Mouse (Mus musculus) liver, adult (tissue): ENCODE data around the gene Eml6.
A peak's percentile ranks its signal among the peaks of the same experiment; 100 is the strongest.

Experiments used
- GATA4 ChIP-seq: IDR thresholded peaks from 2 replicates; pipeline ENCODE4 v1.6.1; 2014; ENCODE audit warnings: mild to moderate bottlenecking, low read length; ENCODE audit not compliant: insufficient replicate concordance

Eml6 gene

GRCm38 (mm10) chr11:30025835-30026472 is at the start of gene Eml6:
Gene Eml6 (minus strand): TSS chr11:30026033.
- TF ChIP-seq GATA4: peak; percentile 11; the same call in 1 of the 2 replicates

GRCm38 (mm10) chr11:30057299-30057698 is 31.5 kb upstream of the Eml6 start:
- TF ChIP-seq GATA4: no peak

GRCm38 (mm10) chr11:30025144-30025543 is 689 bp downstream of the Eml6 start:
- TF ChIP-seq GATA4: no peak

- TF ChIP-seq GATA4: no peak
Measured at GRCm38 (mm10) chr11:30024261-30025071, 1.4 kb downstream of the Eml6 start.

- no peak for TF ChIP-seq GATA4
Measured at GRCm38 (mm10) chr11:29986257-29986656, 39.6 kb downstream of the Eml6 start.

- TF ChIP-seq GATA4: no peak
Measured at GRCm38 (mm10) chr11:29968874-29969273, 57.0 kb downstream of the Eml6 start.

- no peak for TF ChIP-seq GATA4
Measured at GRCm38 (mm10) chr11:29959366-29959765, 66.5 kb downstream of the Eml6 start.

- TF ChIP-seq GATA4: no peak
Measured at GRCm38 (mm10) chr11:29944661-29945060, 81.2 kb downstream of the Eml6 start.

- TF ChIP-seq GATA4: no peak
Measured at GRCm38 (mm10) chr11:29924332-29924731, 101.5 kb downstream of the Eml6 start.

- TF ChIP-seq GATA4: no peak
Measured at GRCm38 (mm10) chr11:29923851-29924250, 102.0 kb downstream of the Eml6 start.

GRCm38 (mm10) chr11:29913180-29913579 is 112.7 kb downstream of the Eml6 start:
- no peak for TF ChIP-seq GATA4

- no peak for TF ChIP-seq GATA4
Measured at GRCm38 (mm10) chr11:29909330-29909729, 116.5 kb downstream of the Eml6 start.

GRCm38 (mm10) chr11:29885160-29885559 is 140.7 kb downstream of the Eml6 start:
- TF ChIP-seq GATA4: no peak

GRCm38 (mm10) chr11:29884355-29884754 is 141.5 kb downstream of the Eml6 start:
- no peak for TF ChIP-seq GATA4

GRCm38 (mm10) chr11:29883024-29883423 is 142.8 kb downstream of the Eml6 start:
- no peak for TF ChIP-seq GATA4

GRCm38 (mm10) chr11:29879641-29880040 is 146.2 kb downstream of the Eml6 start:
- TF ChIP-seq GATA4: no peak
